Mouse (Mus musculus): ENCODE measurements around the gene S100a5. TPM values are rescaled to one million over a fixed set of nuclear protein-coding genes. Genes with fewer than 3 reads are reported as not detected.

S100a5 gene
- polyA plus RNA-seq, 1 experiment from 2014 or later: not detected

GRCm38 (mm10) chr3:90600036-90600435 is 8.3 kb upstream of the S100a5 start:
- no peaks in the 10 kb centered on the region for H3K36me3 ChIP-seq (replicated peaks)
- 68% methylated on average over 6 of the region's 6 CpGs for WGBS (ENCODE audit: insufficient replicate concordance)
- no peaks in the 10 kb centered on the region for H3K27me3 ChIP-seq
- no peaks in the 10 kb centered on the region for H3K9me3 ChIP-seq (replicated peaks)
- no peak overlapping the region for H3K4me3 ChIP-seq (replicated peaks)
- no peak overlapping the region for H3K4me2 ChIP-seq
- H3K9ac ChIP-seq: no peak overlapping the region
- H3K4me1 ChIP-seq (replicated peaks): no peaks in the 10 kb centered on the region
- no peak for ATAC-seq (ENCODE audit: insufficient read depth)
- no peak overlapping the region for H3K27ac ChIP-seq (replicated peaks)

- Histone ChIP-seq H3K4me2 (no peak overlapping the region), H3K9ac (no peak overlapping the region), H3K9me3 (replicated peaks) (no peaks in the 10 kb centered on the region), H3K36me3 (replicated peaks) (no peaks in the 10 kb centered on the region), H3K27ac (replicated peaks) (no peak overlapping the region), H3K4me3 (replicated peaks) (no peak overlapping the region), H3K4me1 (replicated peaks) (no peaks in the 10 kb centered on the region), H3K27me3 (no peaks in the 10 kb centered on the region)
- ATAC-seq (ENCODE audit: insufficient read depth): no peak
- 63% methylated on average over 8 of the region's 8 CpGs for whole genome bisulfite sequencing (ENCODE audit: insufficient replicate concordance)
These were observed 7.7 kb upstream of the S100a5 start for GRCm38 (mm10) chr3:90600458-90601195.

GRCm38 (mm10) chr3:90601486-90602110 is 6.7 kb upstream of the S100a5 start, which contains the start of gene Gm42674:
Gene Gm42674, plus strand, starts transcription at chr3:90601904.
- no peak within 1 kb of the TSS for H3K9ac ChIP-seq
- no peaks in the 10 kb centered on the region for H3K36me3 ChIP-seq (replicated peaks)
- 61% methylated on average over 11 of the region's 11 CpGs for WGBS (ENCODE audit: insufficient replicate concordance)
- H3K4me1 ChIP-seq (replicated peaks): no peaks in the 10 kb centered on the region
- ATAC-seq (ENCODE audit: insufficient read depth): no peak
- H3K9me3 ChIP-seq (replicated peaks): no peaks in the 10 kb centered on the region
- no peak within 1 kb of the TSS for H3K4me3 ChIP-seq (replicated peaks)
- H3K27ac ChIP-seq (replicated peaks): no peak within 1 kb of the TSS
- no peaks in the 10 kb centered on the region for H3K27me3 ChIP-seq
- H3K4me2 ChIP-seq: no peak within 1 kb of the TSS

GRCm38 (mm10) chr3:90603623-90604022 is 4.7 kb upstream of the S100a5 start, which contains the start of gene S100a4:
Gene S100a4, plus strand, starts transcription at chr3:90603771.
- Histone ChIP-seq H3K27ac (replicated peaks) (no peak within 1 kb of the TSS), H3K27me3 (peaks cover 4% of the 10 kb centered on the region; the same call in 1 of the 2 replicates)
- no peak for ATAC-seq (ENCODE audit: insufficient read depth)

GRCm38 (mm10) chr3:90604416-90604815 is 3.9 kb upstream of the S100a5 start:
- H3K27ac ChIP-seq (replicated peaks): no peak overlapping the region
- H3K36me3 ChIP-seq (replicated peaks): no peaks in the 10 kb centered on the region
- H3K9me3 ChIP-seq (replicated peaks): no peaks in the 10 kb centered on the region
- H3K4me2 ChIP-seq: no peak overlapping the region
- no peaks in the 10 kb centered on the region for H3K4me1 ChIP-seq (replicated peaks)
- no peak overlapping the region for H3K9ac ChIP-seq
- peaks cover 4% of the 10 kb centered on the region; the same call in 1 of the 2 replicates for H3K27me3 ChIP-seq
- H3K4me3 ChIP-seq (replicated peaks): no peak overlapping the region
- no peak for ATAC-seq (ENCODE audit: insufficient read depth)
- WGBS (ENCODE audit: insufficient replicate concordance): 24% methylated on average over 4 of the region's 4 CpGs

More at GRCm38 (mm10) chr3:90603623-90604022, 4.7 kb upstream of the S100a5 start, which contains the start of gene S100a4:
- H3K4me1 ChIP-seq (replicated peaks): no peaks in the 10 kb centered on the region
- no peak within 1 kb of the TSS for H3K4me2 ChIP-seq
- H3K36me3 ChIP-seq (replicated peaks): no peaks in the 10 kb centered on the region
- H3K4me3 ChIP-seq (replicated peaks): no peak within 1 kb of the TSS
- 12% methylated on average over 3 of the region's 3 CpGs for WGBS (ENCODE audit: insufficient replicate concordance)
- no peaks in the 10 kb centered on the region for H3K9me3 ChIP-seq (replicated peaks)
- H3K9ac ChIP-seq: no peak within 1 kb of the TSS

GRCm38 (mm10) chr3:90605049-90605448 is 3.3 kb upstream of the S100a5 start:
- no peaks in the 10 kb centered on the region for H3K36me3 ChIP-seq (replicated peaks)
- H3K9me3 ChIP-seq (replicated peaks): no peaks in the 10 kb centered on the region
- H3K27me3 ChIP-seq: peaks cover 4% of the 10 kb centered on the region; the same call in 1 of the 2 replicates
- no peak for ATAC-seq (ENCODE audit: insufficient read depth)
- H3K4me1 ChIP-seq (replicated peaks): no peaks in the 10 kb centered on the region
- WGBS (ENCODE audit: insufficient replicate concordance): 27% methylated on average over 3 of the region's 3 CpGs
- no peak overlapping the region for H3K9ac ChIP-seq
- H3K4me2 ChIP-seq: no peak overlapping the region
- H3K4me3 ChIP-seq (replicated peaks): no peak overlapping the region
- H3K27ac ChIP-seq (replicated peaks): no peak overlapping the region

GRCm38 (mm10) chr3:90605736-90606135 is 2.6 kb upstream of the S100a5 start:
- H3K9me3 ChIP-seq (replicated peaks): no peaks in the 10 kb centered on the region
- no peaks in the 10 kb centered on the region for H3K4me1 ChIP-seq (replicated peaks)
- no peak overlapping the region for H3K9ac ChIP-seq
- peaks cover 4% of the 10 kb centered on the region; the same call in 1 of the 2 replicates for H3K27me3 ChIP-seq
- WGBS (ENCODE audit: insufficient replicate concordance): 54% methylated on average over 2 of the region's 2 CpGs
- no peak overlapping the region for H3K4me2 ChIP-seq
- no peak overlapping the region for H3K27ac ChIP-seq (replicated peaks)
- no peaks in the 10 kb centered on the region for H3K36me3 ChIP-seq (replicated peaks)
- no peak for ATAC-seq (ENCODE audit: insufficient read depth)
- H3K4me3 ChIP-seq (replicated peaks): no peak overlapping the region

- Histone ChIP-seq H3K27ac (replicated peaks) (no peak overlapping the region), H3K4me3 (replicated peaks) (no peak overlapping the region), H3K9me3 (replicated peaks) (no peaks in the 10 kb centered on the region), H3K9ac (no peak overlapping the region), H3K36me3 (replicated peaks) (no peaks in the 10 kb centered on the region), H3K27me3 (peaks cover 4% of the 10 kb centered on the region; the same call in 1 of the 2 replicates), H3K4me2 (no peak overlapping the region), H3K4me1 (replicated peaks) (no peaks in the 10 kb centered on the region)
- ATAC-seq (ENCODE audit: insufficient read depth): no peak
- WGBS (ENCODE audit: insufficient replicate concordance): 81% methylated on average over 6 of the region's 6 CpGs
These were observed 2.1 kb upstream of the S100a5 start for GRCm38 (mm10) chr3:90606185-90606584.

- no peak overlapping the region for H3K27ac ChIP-seq (replicated peaks)
- no peak overlapping the region for H3K4me3 ChIP-seq (replicated peaks)
- WGBS (ENCODE audit: insufficient replicate concordance): 60% methylated on average over 3 of the region's 3 CpGs
- no peaks in the 10 kb centered on the region for H3K9me3 ChIP-seq (replicated peaks)
- H3K36me3 ChIP-seq (replicated peaks): no peaks in the 10 kb centered on the region
- no peak overlapping the region for H3K4me2 ChIP-seq
- no peaks in the 10 kb centered on the region for H3K4me1 ChIP-seq (replicated peaks)
- H3K27me3 ChIP-seq: peaks cover 4% of the 10 kb centered on the region; the same call in 1 of the 2 replicates
- no peak for ATAC-seq (ENCODE audit: insufficient read depth)
- no peak overlapping the region for H3K9ac ChIP-seq
These were observed 962 bp upstream of the S100a5 start for GRCm38 (mm10) chr3:90607361-90607760.

- Histone ChIP-seq H3K27me3 (peaks cover 6% of the 10 kb centered on the region; the same call in 1 of the 2 replicates), H3K27ac (replicated peaks) (no peak overlapping the region), H3K4me3 (replicated peaks) (no peak overlapping the region), H3K36me3 (replicated peaks) (no peaks in the 10 kb centered on the region), H3K4me1 (replicated peaks) (peaks cover 5% of the 10 kb centered on the region; the same call in 1 of the 2 replicates), H3K4me2 (no peak overlapping the region), H3K9me3 (replicated peaks) (no peaks in the 10 kb centered on the region), H3K9ac (no peak overlapping the region)
- ATAC-seq (ENCODE audit: insufficient read depth): no peak
These were observed 779 bp downstream of the S100a5 start for GRCm38 (mm10) chr3:90609102-90609501.

GRCm38 (mm10) chr3:90611494-90611893 is 3.2 kb downstream of the S100a5 start:
- WGBS (ENCODE audit: insufficient replicate concordance): 58% methylated on average over 3 of the region's 3 CpGs
- no peak for ATAC-seq (ENCODE audit: insufficient read depth)
- no peaks in the 10 kb centered on the region for H3K36me3 ChIP-seq (replicated peaks)
- no peak overlapping the region for H3K4me2 ChIP-seq
- no peaks in the 10 kb centered on the region for H3K9me3 ChIP-seq (replicated peaks)
- H3K9ac ChIP-seq: no peak overlapping the region
- peaks cover 6% of the 10 kb centered on the region; the same call in 1 of the 2 replicates for H3K27me3 ChIP-seq
- no peak overlapping the region for H3K27ac ChIP-seq (replicated peaks)
- no peak overlapping the region for H3K4me3 ChIP-seq (replicated peaks)
- H3K4me1 ChIP-seq (replicated peaks): peaks cover 5% of the 10 kb centered on the region; the same call in 1 of the 2 replicates
